ENCODE assay signal across 14 mouse cellular contexts in the genomic region with DNA sequence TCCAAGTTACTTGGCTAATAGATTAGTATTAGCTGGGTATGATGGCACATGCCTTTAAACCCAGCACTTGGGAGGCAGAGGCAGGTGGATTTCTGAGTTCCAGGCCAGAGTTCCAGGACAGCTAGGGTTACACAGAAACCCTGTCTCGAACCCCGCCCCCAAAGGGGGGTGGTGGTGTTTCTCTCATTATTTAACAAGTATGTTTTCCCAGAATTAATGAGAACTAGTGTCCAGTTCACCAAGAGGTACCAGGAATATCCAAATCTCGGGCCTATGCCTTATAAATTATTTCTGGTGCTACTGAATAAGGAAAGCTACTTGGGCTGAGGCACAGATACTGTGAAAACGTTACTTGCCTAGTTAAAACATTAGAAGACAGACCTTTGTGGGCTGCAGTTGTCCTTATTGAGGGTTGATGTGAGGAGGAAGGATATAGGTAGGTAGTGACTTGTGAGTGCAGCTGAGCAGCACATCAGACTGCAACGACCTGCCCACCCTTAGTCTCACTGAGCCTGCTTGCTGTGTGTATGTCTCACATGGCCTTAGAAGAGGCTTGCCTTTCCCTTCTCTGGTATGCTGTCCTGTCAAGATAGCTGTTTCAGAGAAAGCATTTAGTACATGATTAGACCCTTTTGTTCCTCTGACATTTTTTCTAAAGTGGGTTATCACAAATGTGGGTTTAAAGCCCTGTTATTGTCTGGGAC. TPM values are rescaled to one million over a fixed set of nuclear protein-coding genes. Genes with fewer than 3 reads are reported as not detected.
DNase-seq lines count a peak whose midpoint lies in the region; ATAC-seq and TF ChIP-seq lines count a peak whose summit lies in the region.
"Had no signal": no experiment of that assay in that cellular context is flagged by ENCODE, and none has a peak within 500 bp of the region (broad histone marks: within the 10 kb centered on the region; RNA-seq: fewer than 3 reads in every experiment).

No protein-coding gene starts in this region.

- intact Hi-C loops in left cerebral cortex, postnatal 25 days (cut with DNase I): no loop called here

- H3K27ac ChIP-seq in hindbrain, embryonic 11.5 days (ENCODE audit: low read depth, low read length): no peak overlapping the region
- H3K27ac ChIP-seq in hindbrain, postnatal 0 days: no peak overlapping the region
- H3K27ac ChIP-seq in neural tube, embryonic 15.5 days (replicated peaks): no peak overlapping the region
- no peak overlapping the region for H3K27ac ChIP-seq in liver, embryonic 12.5 days

- no peak overlapping the region for H3K4me3 ChIP-seq in hindbrain, embryonic 11.5 days (ENCODE audit: low read depth, low read length)
- no peak overlapping the region for H3K4me3 ChIP-seq in hindbrain, postnatal 0 days (ENCODE audit: low read length)
- H3K4me3 ChIP-seq in neural tube, embryonic 15.5 days (replicated peaks): no peak overlapping the region
- H3K4me3 ChIP-seq in liver, embryonic 12.5 days: no peak overlapping the region

- peak; percentile 30 for ATAC-seq in hindbrain, embryonic 11.5 days (ENCODE audit: low FRiP score)
- no peak for ATAC-seq in hindbrain, postnatal 0 days
- no peak for ATAC-seq in neural tube, embryonic 15.5 days (ENCODE audit: low FRiP score)
- ATAC-seq in liver, embryonic 12.5 days: peak; percentile 67

- H3K27me3 ChIP-seq in hindbrain, embryonic 11.5 days (ENCODE audit: control insufficient read depth, insufficient read depth, low read length): no peaks in the 10 kb centered on the region
- H3K27me3 ChIP-seq in hindbrain, postnatal 0 days (ENCODE audit: insufficient read depth, low read length): no peaks in the 10 kb centered on the region
- H3K27me3 ChIP-seq in neural tube, embryonic 15.5 days (replicated peaks): no peaks in the 10 kb centered on the region
- H3K27me3 ChIP-seq in liver, embryonic 12.5 days (replicated peaks): no peaks in the 10 kb centered on the region

- H3K9ac ChIP-seq in hindbrain, embryonic 11.5 days (ENCODE audit: low read depth, low read length): no peak overlapping the region
- H3K9ac ChIP-seq in hindbrain, postnatal 0 days (replicated peaks; ENCODE audit: low read length): no peak overlapping the region
- no peak overlapping the region for H3K9ac ChIP-seq in neural tube, embryonic 15.5 days (replicated peaks)
- no peak overlapping the region for H3K9ac ChIP-seq in liver, embryonic 12.5 days

- 35% methylated on average over 5 of the region's 5 CpGs for WGBS in hindbrain, embryonic 11.5 days
- 44% methylated on average over 5 of the region's 5 CpGs for WGBS in hindbrain, postnatal 0 days
- 40% methylated on average over 5 of the region's 5 CpGs for WGBS in neural tube, embryonic 15.5 days
- WGBS in liver, embryonic 12.5 days (ENCODE audit: insufficient replicate concordance): 28% methylated on average over 5 of the region's 5 CpGs

- H3K4me2 ChIP-seq in hindbrain, embryonic 11.5 days (replicated peaks; ENCODE audit: low read depth, low read length): no peak overlapping the region
- no peak overlapping the region for H3K4me2 ChIP-seq in hindbrain, postnatal 0 days (ENCODE audit: low read depth, low read length)
- H3K4me2 ChIP-seq in neural tube, embryonic 15.5 days: no peak overlapping the region
- H3K4me2 ChIP-seq in liver, embryonic 12.5 days: no peak overlapping the region

- H3K9me3 ChIP-seq in hindbrain, embryonic 11.5 days (ENCODE audit: control insufficient read depth, low read length): no peaks in the 10 kb centered on the region
- no peaks in the 10 kb centered on the region for H3K9me3 ChIP-seq in hindbrain, postnatal 0 days (ENCODE audit: low read length)
- H3K9me3 ChIP-seq in neural tube, embryonic 15.5 days (replicated peaks): no peaks in the 10 kb centered on the region
- no peaks in the 10 kb centered on the region for H3K9me3 ChIP-seq in liver, embryonic 12.5 days (replicated peaks)

- no peak for DNase-seq in hindbrain, embryonic 11.5 days (ENCODE audit: low spot score)
- DNase-seq in hindbrain, postnatal 0 days (ENCODE audit: low spot score): no peak
- peak; percentile 28 for DNase-seq in neural tube, embryonic 10.5 days (ENCODE audit: extremely low spot score, low spot score)
- DNase-seq in thymus, postnatal 10 days (ENCODE audit: low spot score in 2 of 2): no peak
- DNase-seq in left cerebral cortex, postnatal 25 days (ENCODE audit: low spot score in 2 of 2): no peak
- DNase-seq in heart, adult 9 months (ENCODE audit: low spot score in 2 of 2): no peak
- DNase-seq: cerebellum, adult 11 months; heart, adult 11 months; heart, postnatal 36 days; kidney, adult 8-10 months; right cerebral cortex, adult 18-20 months; thymus, adult 2 months had no signal

- H3K4me1 ChIP-seq in hindbrain, embryonic 11.5 days (replicated peaks; ENCODE audit: control insufficient read depth, insufficient read depth, low read length): no peaks in the 10 kb centered on the region; the same call in 1 of the 2 replicates
- H3K4me1 ChIP-seq in hindbrain, postnatal 0 days (ENCODE audit: insufficient read depth, low read length): no peaks in the 10 kb centered on the region
- peaks cover 6% of the 10 kb centered on the region for H3K4me1 ChIP-seq in neural tube, embryonic 15.5 days
- peaks cover 8% of the 10 kb centered on the region for H3K4me1 ChIP-seq in liver, embryonic 12.5 days

- H3K36me3 ChIP-seq in hindbrain, embryonic 11.5 days (ENCODE audit: control insufficient read depth, insufficient read depth, low read length): no peaks in the 10 kb centered on the region
- peaks cover 14% of the 10 kb centered on the region; the same call in 1 of the 2 replicates for H3K36me3 ChIP-seq in hindbrain, postnatal 0 days (ENCODE audit: insufficient read depth, low read length)
- H3K36me3 ChIP-seq in neural tube, embryonic 15.5 days: peaks cover 17% of the 10 kb centered on the region
- peaks cover 46% of the 10 kb centered on the region for H3K36me3 ChIP-seq in liver, embryonic 12.5 days

- TF ChIP-seq CTCF in hindbrain, postnatal 0 days (IDR thresholded peaks at IDR 0.05; ENCODE audit: low read depth): no peak

RNA-seq across cellular contexts. Expression of gene Gpc5, which starts 43.0 kb away (rescaled TPM):
- 0.45 and 0.73 TPM in 2 replicates for polyA plus RNA-seq in hindbrain, embryonic 11.5 days (2014; fragmentation: Nextera tagmentation; extraction: Ambion mirVana)
- total RNA-seq in hindbrain, postnatal 0 days (2014; rRNA removed): 22.9 and 25.6 TPM in 2 replicates
- 17.4 and 17.9 TPM in 2 replicates for polyA plus RNA-seq in hindbrain, postnatal 0 days (2015; fragmentation: Nextera tagmentation; extraction: Ambion mirVana)
- polyA plus RNA-seq in neural tube, embryonic 15.5 days (2015; fragmentation: Nextera tagmentation; extraction: Ambion mirVana): 17.4 and 21.3 TPM in 2 replicates
- polyA plus RNA-seq in liver, embryonic 12.5 days (2016; fragmentation: Nextera tagmentation; extraction: Ambion mirVana): not detected in 2 replicates
- total RNA-seq in left cerebral cortex, postnatal 25 days (2021): 10 to 100 TPM; 31.0 to 35.0 TPM
- total RNA-seq: heart, postnatal 36 days had no signal

Comparison
In these comparisons a context has a peak if more than half of its experiments do, and no peak if none do; other contexts are left out.
1. ATAC-seq: peak in hindbrain, embryonic 11.5 days (single experiment) and liver, embryonic 12.5 days (single experiment); none in hindbrain, postnatal 0 days (single experiment) and neural tube, embryonic 15.5 days (single experiment).
2. RNA of gene Gpc5, which starts 43.0 kb away (polyA plus RNA-seq): 17.4 to 21.3 TPM in neural tube, embryonic 15.5 days and 17.4 to 17.9 TPM in hindbrain, postnatal 0 days; 0.45 to 0.73 TPM in hindbrain, embryonic 11.5 days and not detected in liver, embryonic 12.5 days; every median in the first group is over 10 times any median in the second.